Mouse (Mus musculus): ENCODE data around the gene Asnsd1. TPM values are rescaled to one million over a fixed set of nuclear protein-coding genes. Genes with fewer than 3 reads are reported as not detected.
"Not testable (repeated sequence)": the region's sequence is repeated elsewhere in the genome, so short reads cannot be mapped to it uniquely, and the experiment has no call there.

Asnsd1 gene
- polyA plus RNA-seq, 1 experiment from 2014 or later = 69.7 TPM

- Histone ChIP-seq H3K9me3 (ENCODE audit: control insufficient read depth, low read length) (no peaks in the 10 kb centered on the region), H3K4me1 (ENCODE audit: control insufficient read depth, insufficient read depth, low read length) (no peaks in the 10 kb centered on the region), H3K27me3 (replicated peaks; ENCODE audit: control insufficient read depth, insufficient read depth, low read length) (no peaks in the 10 kb centered on the region), H3K36me3 (ENCODE audit: control insufficient read depth, insufficient read depth, low read length) (no peaks in the 10 kb centered on the region), H3K4me3 (ENCODE audit: low read length) (no peak overlapping the region), H3K9ac (ENCODE audit: low read depth, low read length) (no peak overlapping the region), H3K4me2 (ENCODE audit: low read depth, low read length) (no peak overlapping the region), H3K27ac (ENCODE audit: low read length) (no peak overlapping the region)
- ATAC-seq = no peak
These were observed 17.1 kb downstream of the Asnsd1 start for GRCm38 (mm10) chr1:53335465-53335864.

- ATAC-seq; H3K4me1 ChIP-seq (ENCODE audit: control insufficient read depth, insufficient read depth, low read length); H3K9me3 ChIP-seq (ENCODE audit: control insufficient read depth, low read length); H3K36me3 ChIP-seq (ENCODE audit: control insufficient read depth, insufficient read depth, low read length); H3K4me3 ChIP-seq (ENCODE audit: low read length); H3K4me2 ChIP-seq (ENCODE audit: low read depth, low read length); H3K27ac ChIP-seq (ENCODE audit: low read length); H3K9ac ChIP-seq (ENCODE audit: low read depth, low read length); H3K27me3 ChIP-seq (replicated peaks; ENCODE audit: control insufficient read depth, insufficient read depth, low read length): not testable (repeated sequence)
- WGBS = 61% methylated on average over 5 of the region's 5 CpGs
These were observed 19.0 kb downstream of the Asnsd1 start for GRCm38 (mm10) chr1:53333527-53333926.

- no peaks in the 10 kb centered on the region for H3K9me3 ChIP-seq (ENCODE audit: control insufficient read depth, low read length)
- H3K4me1 ChIP-seq (ENCODE audit: control insufficient read depth, insufficient read depth, low read length) = no peaks in the 10 kb centered on the region
- WGBS = 83% methylated on average over 5 of the region's 5 CpGs
These were observed 27.6 kb downstream of the Asnsd1 start for GRCm38 (mm10) chr1:53324827-53325494.

GRCm38 (mm10) chr1:53324277-53324676, 28.3 kb downstream of the Asnsd1 start:
- WGBS = 76% methylated on average over 1 of the region's 1 CpGs
- H3K9ac ChIP-seq (ENCODE audit: low read depth, low read length) = no peak overlapping the region

More at GRCm38 (mm10) chr1:53324827-53325494, 27.6 kb downstream of the Asnsd1 start:
- no peak overlapping the region for H3K27ac ChIP-seq (ENCODE audit: low read length)
- H3K27me3 ChIP-seq (replicated peaks; ENCODE audit: control insufficient read depth, insufficient read depth, low read length) = no peaks in the 10 kb centered on the region
- no peak overlapping the region for H3K9ac ChIP-seq (ENCODE audit: low read depth, low read length)
- H3K36me3 ChIP-seq (ENCODE audit: control insufficient read depth, insufficient read depth, low read length) = no peaks in the 10 kb centered on the region; the same call in 1 of the 2 replicates
- ATAC-seq = peak; percentile 58; the same call in 1 of the 2 replicates
- no peak overlapping the region for H3K4me3 ChIP-seq (ENCODE audit: low read length)
- no peak overlapping the region for H3K4me2 ChIP-seq (ENCODE audit: low read depth, low read length)

GRCm38 (mm10) chr1:53323254-53323653, 29.3 kb downstream of the Asnsd1 start:
- Histone ChIP-seq H3K4me3 (ENCODE audit: low read length) (no peak overlapping the region), H3K27me3 (replicated peaks; ENCODE audit: control insufficient read depth, insufficient read depth, low read length) (no peaks in the 10 kb centered on the region), H3K27ac (ENCODE audit: low read length) (no peak overlapping the region), H3K9me3 (ENCODE audit: control insufficient read depth, low read length) (no peaks in the 10 kb centered on the region), H3K4me1 (ENCODE audit: control insufficient read depth, insufficient read depth, low read length) (no peaks in the 10 kb centered on the region), H3K4me2 (ENCODE audit: low read depth, low read length) (no peak overlapping the region), H3K36me3 (ENCODE audit: control insufficient read depth, insufficient read depth, low read length) (peaks cover under 1% of the 10 kb centered on the region; the same call in 1 of the 2 replicates), H3K9ac (ENCODE audit: low read depth, low read length) (no peak overlapping the region)
- ATAC-seq = peak; percentile 76
- 80% methylated on average over 5 of the region's 5 CpGs for WGBS

More at GRCm38 (mm10) chr1:53324277-53324676, 28.3 kb downstream of the Asnsd1 start:
- H3K4me1 ChIP-seq (ENCODE audit: control insufficient read depth, insufficient read depth, low read length) = no peaks in the 10 kb centered on the region
- H3K27me3 ChIP-seq (replicated peaks; ENCODE audit: control insufficient read depth, insufficient read depth, low read length) = no peaks in the 10 kb centered on the region
- ATAC-seq = peak; percentile 64
- H3K36me3 ChIP-seq (ENCODE audit: control insufficient read depth, insufficient read depth, low read length) = no peaks in the 10 kb centered on the region; the same call in 1 of the 2 replicates
- no peaks in the 10 kb centered on the region for H3K9me3 ChIP-seq (ENCODE audit: control insufficient read depth, low read length)
- no peak overlapping the region for H3K4me2 ChIP-seq (ENCODE audit: low read depth, low read length)
- no peak overlapping the region for H3K4me3 ChIP-seq (ENCODE audit: low read length)
- H3K27ac ChIP-seq (ENCODE audit: low read length) = no peak overlapping the region

- Histone ChIP-seq H3K27me3 (replicated peaks; ENCODE audit: control insufficient read depth, insufficient read depth, low read length) (no peaks in the 10 kb centered on the region), H3K9ac (ENCODE audit: low read depth, low read length) (no peak overlapping the region), H3K4me2 (ENCODE audit: low read depth, low read length) (no peak overlapping the region), H3K27ac (ENCODE audit: low read length) (no peak overlapping the region), H3K4me1 (ENCODE audit: control insufficient read depth, insufficient read depth, low read length) (no peaks in the 10 kb centered on the region), H3K9me3 (ENCODE audit: control insufficient read depth, low read length) (no peaks in the 10 kb centered on the region), H3K36me3 (ENCODE audit: control insufficient read depth, insufficient read depth, low read length) (peaks cover 6% of the 10 kb centered on the region; the same call in 1 of the 2 replicates), H3K4me3 (ENCODE audit: low read length) (no peak overlapping the region)
- ATAC-seq = no peak
- WGBS = 92% methylated on average over 4 of the region's 4 CpGs
These were observed 30.7 kb downstream of the Asnsd1 start for GRCm38 (mm10) chr1:53321662-53322344.

GRCm38 (mm10) chr1:53312989-53313967, 39.3 kb downstream of the Asnsd1 start, which contains the start of gene Osgepl1:
Gene Osgepl1 (plus strand): TSS chr1:53313624.
- peak within 1 kb of the TSS; percentile 75 for H3K9ac ChIP-seq (ENCODE audit: low read depth, low read length)
- H3K36me3 ChIP-seq (ENCODE audit: control insufficient read depth, insufficient read depth, low read length) = peaks cover 6% of the 10 kb centered on the region; the same call in 1 of the 2 replicates
- H3K4me3 ChIP-seq (ENCODE audit: low read length) = peak within 1 kb of the TSS; percentile 57
- peak within 1 kb of the TSS; percentile 76 for H3K27ac ChIP-seq (ENCODE audit: low read length)
- H3K4me2 ChIP-seq (ENCODE audit: low read depth, low read length) = peak within 1 kb of the TSS; percentile 71
- H3K27me3 ChIP-seq (replicated peaks; ENCODE audit: control insufficient read depth, insufficient read depth, low read length) = no peaks in the 10 kb centered on the region
- H3K9me3 ChIP-seq (ENCODE audit: control insufficient read depth, low read length) = no peaks in the 10 kb centered on the region
- H3K4me1 ChIP-seq (ENCODE audit: control insufficient read depth, insufficient read depth, low read length) = no peaks in the 10 kb centered on the region
- peak; percentile 99 for ATAC-seq
- 2% methylated on average over 27 of the region's 27 CpGs for WGBS

GRCm38 (mm10) chr1:53300506-53300905, 52.0 kb downstream of the Asnsd1 start:
- Histone ChIP-seq H3K27ac (ENCODE audit: low read length) (no peak overlapping the region), H3K4me3 (ENCODE audit: low read length) (no peak overlapping the region), H3K4me1 (ENCODE audit: control insufficient read depth, insufficient read depth, low read length) (peaks cover 3% of the 10 kb centered on the region; the same call in 1 of the 2 replicates), H3K9me3 (ENCODE audit: control insufficient read depth, low read length) (no peaks in the 10 kb centered on the region), H3K4me2 (ENCODE audit: low read depth, low read length) (no peak overlapping the region), H3K36me3 (ENCODE audit: control insufficient read depth, insufficient read depth, low read length) (no peaks in the 10 kb centered on the region), H3K27me3 (replicated peaks; ENCODE audit: control insufficient read depth, insufficient read depth, low read length) (no peaks in the 10 kb centered on the region), H3K9ac (ENCODE audit: low read depth, low read length) (no peak overlapping the region)
- 83% methylated on average over 4 of the region's 4 CpGs for WGBS
- no peak for ATAC-seq

All from intestine, embryonic 16.5 days (tissue).